Mouse (Mus musculus) heart, embryonic 16.5 days (tissue): ENCODE measurements around the gene Rangrf. TPM values are rescaled to one million over a fixed set of nuclear protein-coding genes. Genes with fewer than 3 reads are reported as not detected.
"Not testable (repeated sequence)": the region's sequence is repeated elsewhere in the genome, so short reads cannot be mapped to it uniquely, and the experiment has no call there.

Source experiments
- ATAC-seq: fragments of 200-750 bp; cut with Nextera tagmentation; replicated peaks from 2 replicates; pipeline ENCODE4 v1.8.0; 2017; ENCODE audit warnings: moderate number of reproducible peaks; ENCODE audit not compliant: insufficient read depth, low FRiP score; ENCODE audit errors: extremely low read depth
- H3K27ac ChIP-seq: fragments of 300-500 bp; sonication (generic); 2 replicates; pipeline ENCODE4 v1.5.1; 2014; ENCODE audit warnings: mild to moderate bottlenecking, low read length, control low read depth, moderate library complexity
- H3K27me3 ChIP-seq: fragments of 300-500 bp; sonication (generic); 2 replicates; pipeline ENCODE4 v1.6.1; 2014; ENCODE audit warnings: low read length, mixed read lengths; ENCODE audit not compliant: control insufficient read depth, insufficient read depth
- H3K36me3 ChIP-seq: fragments of 300-500 bp; sonication (generic); 2 replicates; pipeline ENCODE4 v1.6.1; 2014; ENCODE audit not compliant: control insufficient read depth, insufficient read depth
- H3K4me1 ChIP-seq: fragments of 300-500 bp; sonication (generic); 2 replicates; pipeline ENCODE4 v1.6.1; 2014; ENCODE audit warnings: low read length, mixed read lengths; ENCODE audit not compliant: control insufficient read depth, insufficient read depth
- H3K4me2 ChIP-seq: fragments of 300-500 bp; sonication (generic); 2 replicates; pipeline ENCODE4 v1.6.1; 2014; ENCODE audit warnings: low read depth, mild to moderate bottlenecking, control low read depth, low read length
- H3K4me3 ChIP-seq: fragments of 300-500 bp; sonication (generic); 2 replicates; pipeline ENCODE4 v1.5.1; 2014; ENCODE audit warnings: mild to moderate bottlenecking, control low read depth, low read length
- H3K9ac ChIP-seq: fragments of 300-500 bp; sonication (generic); 2 replicates; pipeline ENCODE4 v1.6.1; 2014; ENCODE audit warnings: low read length, control low read depth
- H3K9me3 ChIP-seq: fragments of 300-500 bp; sonication (generic); replicated peaks from 2 replicates; pipeline ENCODE4 v1.6.1; 2016; ENCODE audit warnings: low read length; ENCODE audit not compliant: control insufficient read depth
- WGBS: fragments of 180-500 bp; shearing (Covaris S2); extraction: QIAGEN DNeasy Blood & Tissue Kit; methylation state at CpG from one replicate; pipeline ENCODE4 v1.1.7; 2014; 5-methylcytosine and 5-hydroxymethylcytosine counted together
- polyA plus RNA-seq: library from polyadenylated mRNA; unstranded; fragments of >200 nt; fragmentation: Nextera tagmentation; extraction: Ambion mirVana; gene quantifications from 2 replicates; pipeline ENCODE4 v1.2.1, GENCODE M21; 2015

The Rangrf gene
- polyA plus RNA-seq, 1 experiment from 2014 or later: 79.2 TPM

GRCm38 (mm10) chr11:68967337-68968282, 7.4 kb downstream of the Rangrf start, which contains the start of gene Slc25a35:
TSS of gene Slc25a35 (plus strand) at chr11:68968131.
- WGBS: under 1% methylated on average over 50 of the region's 50 CpGs
- no peaks in the 10 kb centered on the region for H3K9me3 ChIP-seq
- peak within 1 kb of the TSS; percentile 43; the same call in 1 of the 2 replicates for H3K27ac ChIP-seq
- no peaks in the 10 kb centered on the region for H3K36me3 ChIP-seq
- peak within 1 kb of the TSS; percentile 74 for H3K9ac ChIP-seq
- H3K4me2 ChIP-seq: peak within 1 kb of the TSS; percentile 96
- peak within 1 kb of the TSS; percentile 75 for H3K4me3 ChIP-seq
- H3K27me3 ChIP-seq: no peaks in the 10 kb centered on the region
- ATAC-seq: peak; percentile 92
- peaks cover 32% of the 10 kb centered on the region for H3K4me1 ChIP-seq

- Histone ChIP-seq H3K27ac (no peak overlapping the region), H3K9ac (no peak overlapping the region), H3K4me1 (peaks cover 25% of the 10 kb centered on the region), H3K4me3 (no peak overlapping the region), H3K36me3 (no peaks in the 10 kb centered on the region), H3K27me3 (no peaks in the 10 kb centered on the region), H3K4me2 (no peak overlapping the region), H3K9me3 (no peaks in the 10 kb centered on the region)
- ATAC-seq: no peak
- WGBS: 38% methylated on average over 1 of the region's 1 CpGs
Measured at GRCm38 (mm10) chr11:68966554-68966953, 8.4 kb downstream of the Rangrf start.

- ATAC-seq: no peak
- H3K36me3 ChIP-seq: no peaks in the 10 kb centered on the region
- peaks cover 18% of the 10 kb centered on the region for H3K4me1 ChIP-seq
- no peak overlapping the region for H3K27ac ChIP-seq
- H3K9me3 ChIP-seq: no peaks in the 10 kb centered on the region
- H3K4me3 ChIP-seq: no peak overlapping the region
- whole genome bisulfite sequencing: 24% methylated on average over 3 of the region's 3 CpGs
- no peak overlapping the region for H3K4me2 ChIP-seq
- no peak overlapping the region for H3K9ac ChIP-seq
- no peaks in the 10 kb centered on the region for H3K27me3 ChIP-seq
Measured at GRCm38 (mm10) chr11:68965845-68966244, 9.1 kb downstream of the Rangrf start.

GRCm38 (mm10) chr11:68965050-68965449, 9.9 kb downstream of the Rangrf start:
- ATAC-seq: no peak
- H3K4me1 ChIP-seq: peaks cover 11% of the 10 kb centered on the region
- no peak overlapping the region for H3K4me3 ChIP-seq
- no peaks in the 10 kb centered on the region for H3K9me3 ChIP-seq
- H3K27me3 ChIP-seq: no peaks in the 10 kb centered on the region
- H3K36me3 ChIP-seq: no peaks in the 10 kb centered on the region
- no peak overlapping the region for H3K4me2 ChIP-seq
- H3K27ac ChIP-seq: no peak overlapping the region
- H3K9ac ChIP-seq: no peak overlapping the region

- Histone ChIP-seq H3K9ac (no peak overlapping the region), H3K9me3 (no peaks in the 10 kb centered on the region), H3K27ac (no peak overlapping the region), H3K4me2 (no peak overlapping the region), H3K27me3 (no peaks in the 10 kb centered on the region), H3K36me3 (no peaks in the 10 kb centered on the region), H3K4me1 (peaks cover 8% of the 10 kb centered on the region), H3K4me3 (no peak overlapping the region)
- 66% methylated on average over 2 of the region's 2 CpGs for WGBS
- ATAC-seq: no peak
Measured at GRCm38 (mm10) chr11:68963405-68963804, 11.6 kb downstream of the Rangrf start.

GRCm38 (mm10) chr11:68962159-68962558, 12.8 kb downstream of the Rangrf start:
- ATAC-seq, H3K4me1 ChIP-seq, H3K4me2 ChIP-seq, H3K27ac ChIP-seq, H3K9me3 ChIP-seq, H3K27me3 ChIP-seq, H3K9ac ChIP-seq, H3K4me3 ChIP-seq, H3K36me3 ChIP-seq: not testable (repeated sequence)
- 29% methylated on average over 11 of the region's 11 CpGs for WGBS

GRCm38 (mm10) chr11:68961596-68961995, 13.4 kb downstream of the Rangrf start:
- Histone ChIP-seq H3K27me3 (no peaks in the 10 kb centered on the region), H3K27ac (no peak overlapping the region), H3K4me1 (no peaks in the 10 kb centered on the region), H3K9me3 (no peaks in the 10 kb centered on the region), H3K9ac (no peak overlapping the region), H3K4me2 (no peak overlapping the region), H3K4me3 (no peak overlapping the region), H3K36me3 (no peaks in the 10 kb centered on the region)
- WGBS: 67% methylated on average over 3 of the region's 3 CpGs
- no peak for ATAC-seq

GRCm38 (mm10) chr11:68957971-68958370, 17.0 kb downstream of the Rangrf start:
- Histone ChIP-seq H3K27ac (no peak overlapping the region; the same call in 1 of the 2 replicates), H3K4me1 (peaks cover 4% of the 10 kb centered on the region; the same call in 1 of the 2 replicates), H3K36me3 (no peaks in the 10 kb centered on the region), H3K9ac (no peak overlapping the region), H3K9me3 (no peaks in the 10 kb centered on the region), H3K27me3 (peaks cover 11% of the 10 kb centered on the region), H3K4me3 (peak overlapping the region; percentile 46), H3K4me2 (peak overlapping the region; percentile 41)
- no peak for ATAC-seq
- WGBS: 90% methylated on average over 1 of the region's 1 CpGs

GRCm38 (mm10) chr11:68957308-68957707, 17.7 kb downstream of the Rangrf start, which contains the start of gene Arhgef15:
TSS of gene Arhgef15 (minus strand) at chr11:68957480.
- H3K27ac ChIP-seq: peak within 1 kb of the TSS; percentile 79
- ATAC-seq: no peak
- peak within 1 kb of the TSS; percentile 46 for H3K4me3 ChIP-seq
- no peaks in the 10 kb centered on the region for H3K36me3 ChIP-seq
- H3K4me1 ChIP-seq: peaks cover 4% of the 10 kb centered on the region; the same call in 1 of the 2 replicates
- peak within 1 kb of the TSS; percentile 43 for H3K4me2 ChIP-seq
- H3K27me3 ChIP-seq: peaks cover 11% of the 10 kb centered on the region
- no peaks in the 10 kb centered on the region for H3K9me3 ChIP-seq
- H3K9ac ChIP-seq: peak within 1 kb of the TSS; percentile 52
- WGBS: 42% methylated on average over 8 of the region's 8 CpGs
